Mouse (Mus musculus): ENCODE results near the gene Nip7. TPM values are rescaled to one million over a fixed set of nuclear protein-coding genes. Genes with fewer than 3 reads are reported as not detected.

Nip7 gene
- 169 and 189 TPM in 2 replicates for total RNA-seq (2012; rRNA removed)

DNA sequence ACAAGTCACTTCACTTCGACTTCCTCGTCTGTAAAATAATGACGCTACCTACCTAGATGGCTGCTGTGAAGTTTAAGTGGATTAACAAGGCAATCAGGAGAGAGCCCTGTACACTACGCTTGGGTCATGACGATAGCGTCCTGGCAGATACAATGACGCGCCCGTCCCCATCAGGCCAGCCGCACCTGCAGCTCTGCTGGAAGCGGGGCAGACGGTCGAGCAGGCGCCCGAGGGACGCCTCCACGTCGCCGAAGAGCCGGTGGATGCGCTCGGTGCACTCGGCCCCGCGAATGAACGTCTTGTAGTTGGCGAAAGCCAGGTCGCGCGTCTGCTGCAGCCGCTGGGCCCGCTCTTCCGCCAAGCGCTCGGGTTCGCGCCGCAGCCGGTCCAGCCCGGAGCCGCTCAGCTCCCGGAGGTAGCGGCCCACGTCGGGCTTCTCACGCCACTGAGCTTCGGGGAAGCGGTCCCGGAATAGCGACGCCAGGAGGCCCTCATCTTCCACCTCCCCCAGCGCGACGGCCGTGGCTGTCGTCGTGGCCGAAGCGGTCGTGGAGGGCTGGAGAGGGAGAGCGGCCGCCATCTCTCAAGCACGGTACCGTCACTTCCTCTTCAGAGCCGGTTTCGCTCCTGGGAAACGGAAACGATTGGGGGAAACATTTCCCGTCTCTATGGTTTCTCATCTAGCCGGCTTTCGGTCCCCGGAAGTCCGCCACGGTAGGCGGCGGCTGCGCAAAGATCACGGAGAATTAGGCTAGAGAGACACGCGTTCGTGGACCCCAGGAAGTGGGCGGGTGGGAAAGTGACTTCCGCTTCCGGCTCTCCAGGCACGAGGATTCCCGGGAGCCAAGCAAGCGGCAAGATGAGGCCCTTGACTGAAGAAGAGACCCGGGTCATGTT is at the start of gene Nip7, which contains the start of gene Cog8:
TSS of gene Nip7 (plus strand) at position 802 of the 897 bp plus-strand sequence.
TSS of gene Cog8 (minus strand) at position 614 of the 897 bp plus-strand sequence.
- peaks cover 2 to 7% of the 10 kb centered on the region in 2 experiments; a peak in 3 of 4 replicates for H3K4me1 ChIP-seq (ENCODE audit: control insufficient read depth in 2 of 2, insufficient read depth in 2 of 2, low read length in 2 of 2, poor library complexity in 1 of 2)
- H3K4me3 ChIP-seq (ENCODE audit: insufficient read depth in 1 of 2, low read depth in 1 of 2, low read length in 2 of 2, poor library complexity in 1 of 2, severe bottlenecking in 1 of 2), result peak within 1 kb of the TSS; percentile 86 to 91
- peak; percentile 97 for DNase-seq (ENCODE audit: low read depth, low spot score)
- TF ChIP-seq HCFC1 (IDR thresholded peaks at IDR 0.05; ENCODE audit: borderline replicate concordance, insufficient read depth, low read length) (peak; percentile 72), ZNF384 (IDR thresholded peaks at IDR 0.05; ENCODE audit: low read depth, low read length) (no peak), CHD2 (IDR thresholded peaks at IDR 0.05; ENCODE audit: low read depth, low read length) (no peak; the same call in 1 of the 2 replicates)
- peak within 1 kb of the TSS; percentile 63 for H3K27ac ChIP-seq (ENCODE audit: insufficient read depth, low read depth, low read length, poor library complexity, severe bottlenecking)
- no peaks in the 10 kb centered on the region for H3K9me3 ChIP-seq (ENCODE audit: control insufficient read depth, insufficient read depth, low read depth, low read length)
- H3K36me3 ChIP-seq (ENCODE audit: control insufficient read depth, insufficient read depth, low read length, poor library complexity, severe bottlenecking), result peaks cover 29% of the 10 kb centered on the region
- in situ Hi-C loops (cut with MboI; ENCODE audit: low sequenced_read_pairs in 2 of 2, unreplicated experiment in 2 of 2), result no loop called here
- H3K9ac ChIP-seq (ENCODE audit: insufficient read depth, low read depth, low read length, poor library complexity, severe bottlenecking), result peak within 1 kb of the TSS; percentile 95

DNA sequence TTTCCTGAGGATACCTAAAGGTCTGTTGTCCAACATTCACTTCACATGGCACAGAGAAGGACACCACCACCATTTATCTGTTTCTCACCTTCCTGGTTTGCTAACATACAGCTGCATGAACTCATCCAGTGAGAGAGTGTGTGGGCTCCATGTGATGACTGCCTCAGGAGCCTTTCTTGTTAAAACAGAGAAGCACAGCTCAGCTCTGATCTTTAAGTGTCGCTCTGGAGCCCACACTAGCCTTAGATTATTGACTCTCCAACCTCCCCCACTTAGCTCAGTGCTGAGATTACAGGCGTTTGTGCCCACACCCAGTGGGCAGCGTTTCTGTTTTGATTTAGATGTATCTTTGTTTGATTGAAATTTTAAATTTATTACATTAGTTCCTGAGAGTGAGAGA is 48.9 kb upstream of the Nip7 start:
- Histone ChIP-seq H3K4me3 (ENCODE audit: insufficient read depth in 1 of 2, low read depth in 1 of 2, low read length in 2 of 2, poor library complexity in 1 of 2, severe bottlenecking in 1 of 2) (no peak overlapping the region), H3K27ac (ENCODE audit: insufficient read depth, low read depth, low read length, poor library complexity, severe bottlenecking) (no peak overlapping the region), H3K4me1 (ENCODE audit: control insufficient read depth in 2 of 2, insufficient read depth in 2 of 2, low read length in 2 of 2, poor library complexity in 1 of 2) (no peaks in the 10 kb centered on the region), H3K9me3 (ENCODE audit: control insufficient read depth, insufficient read depth, low read depth, low read length) (no peaks in the 10 kb centered on the region), H3K9ac (ENCODE audit: insufficient read depth, low read depth, low read length, poor library complexity, severe bottlenecking) (no peak overlapping the region), H3K36me3 (ENCODE audit: control insufficient read depth, insufficient read depth, low read length, poor library complexity, severe bottlenecking) (peaks cover 45% of the 10 kb centered on the region)
- in situ Hi-C loops (cut with MboI; ENCODE audit: low sequenced_read_pairs in 2 of 2, unreplicated experiment in 2 of 2), result no loop called here
- DNase-seq (ENCODE audit: low read depth, low spot score), result no peak
- TF ChIP-seq CHD2 (IDR thresholded peaks at IDR 0.05; ENCODE audit: low read depth, low read length), result no peak
- TF ChIP-seq MAFK (IDR thresholded peaks at IDR 0.05; ENCODE audit: insufficient read depth, low read depth, low read length), result no peak
- no peak for TF ChIP-seq HCFC1 (IDR thresholded peaks at IDR 0.05; ENCODE audit: borderline replicate concordance, insufficient read depth, low read length)
- TF ChIP-seq ZNF384 (IDR thresholded peaks at IDR 0.05; ENCODE audit: low read depth, low read length), result no peak
- TF ChIP-seq ZC3H11A (IDR thresholded peaks at IDR 0.05; ENCODE audit: borderline replicate concordance, low read depth, low read length), result no peak

DNA sequence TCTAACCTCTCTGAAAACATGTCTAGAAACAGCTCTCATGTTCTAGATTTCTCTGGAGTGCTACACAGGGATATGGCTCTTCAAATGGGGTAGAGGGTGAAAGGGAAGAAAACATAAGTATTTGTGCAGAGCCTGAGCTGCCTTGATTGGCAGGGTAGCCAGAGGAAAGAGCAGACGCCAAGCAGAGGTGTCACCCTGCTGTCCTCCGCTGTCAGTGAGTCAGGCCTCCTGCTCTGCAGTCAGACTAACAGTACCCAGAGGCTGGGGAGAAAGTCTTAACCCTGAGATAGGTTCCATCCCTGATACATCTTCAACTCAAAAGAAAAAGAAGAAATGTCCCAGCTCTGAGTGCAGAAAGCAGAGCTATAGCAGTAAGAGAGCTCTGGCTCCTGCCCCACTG is 44.0 kb upstream of the Nip7 start:
- H3K9ac ChIP-seq (ENCODE audit: insufficient read depth, low read depth, low read length, poor library complexity, severe bottlenecking), result no peak overlapping the region
- no peak for TF ChIP-seq CHD2 (IDR thresholded peaks at IDR 0.05; ENCODE audit: low read depth, low read length)
- no peak for TF ChIP-seq ZC3H11A (IDR thresholded peaks at IDR 0.05; ENCODE audit: borderline replicate concordance, low read depth, low read length)
- TF ChIP-seq ZNF384 (IDR thresholded peaks at IDR 0.05; ENCODE audit: low read depth, low read length), result no peak
- no peak for TF ChIP-seq MAFK (IDR thresholded peaks at IDR 0.05; ENCODE audit: insufficient read depth, low read depth, low read length)
- no peak for TF ChIP-seq HCFC1 (IDR thresholded peaks at IDR 0.05; ENCODE audit: borderline replicate concordance, insufficient read depth, low read length)
- H3K4me1 ChIP-seq (ENCODE audit: control insufficient read depth in 2 of 2, insufficient read depth in 2 of 2, low read length in 2 of 2, poor library complexity in 1 of 2), result no peaks in the 10 kb centered on the region

DNA sequence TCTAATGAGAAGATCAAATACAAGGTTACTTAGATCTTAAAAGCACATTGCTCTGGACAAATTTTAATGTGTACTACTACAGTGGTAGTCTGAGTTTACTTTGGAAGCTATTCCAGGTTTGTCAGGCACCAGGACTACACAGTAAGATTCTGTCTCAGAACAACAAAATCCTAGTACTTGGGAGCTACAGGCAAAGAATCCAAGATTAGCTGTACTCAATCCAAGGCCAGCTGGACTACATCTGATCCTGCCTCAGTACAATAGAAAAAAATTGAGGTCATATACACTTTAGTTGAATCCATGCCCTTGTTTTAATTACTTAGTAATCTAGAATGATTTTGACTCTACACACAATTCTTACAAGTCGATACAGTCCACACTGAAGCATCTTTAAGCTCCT is 41.8 kb upstream of the Nip7 start:
- Histone ChIP-seq H3K9me3 (ENCODE audit: control insufficient read depth, insufficient read depth, low read depth, low read length) (no peaks in the 10 kb centered on the region), H3K36me3 (ENCODE audit: control insufficient read depth, insufficient read depth, low read length, poor library complexity, severe bottlenecking) (peaks cover 15% of the 10 kb centered on the region), H3K27ac (ENCODE audit: insufficient read depth, low read depth, low read length, poor library complexity, severe bottlenecking) (no peak overlapping the region), H3K9ac (ENCODE audit: insufficient read depth, low read depth, low read length, poor library complexity, severe bottlenecking) (no peak overlapping the region), H3K4me3 (ENCODE audit: insufficient read depth in 1 of 2, low read depth in 1 of 2, low read length in 2 of 2, poor library complexity in 1 of 2, severe bottlenecking in 1 of 2) (no peak overlapping the region), H3K4me1 (ENCODE audit: control insufficient read depth in 2 of 2, insufficient read depth in 2 of 2, low read length in 2 of 2, poor library complexity in 1 of 2) (no peaks in the 10 kb centered on the region)
- in situ Hi-C loops (cut with MboI; ENCODE audit: low sequenced_read_pairs in 2 of 2, unreplicated experiment in 2 of 2), result no loop called here
- no peak for DNase-seq (ENCODE audit: low read depth, low spot score)
- TF ChIP-seq ZNF384 (IDR thresholded peaks at IDR 0.05; ENCODE audit: low read depth, low read length), result no peak
- no peak for TF ChIP-seq CHD2 (IDR thresholded peaks at IDR 0.05; ENCODE audit: low read depth, low read length)
- TF ChIP-seq ZC3H11A (IDR thresholded peaks at IDR 0.05; ENCODE audit: borderline replicate concordance, low read depth, low read length), result no peak
- no peak for TF ChIP-seq HCFC1 (IDR thresholded peaks at IDR 0.05; ENCODE audit: borderline replicate concordance, insufficient read depth, low read length)
- no peak for TF ChIP-seq MAFK (IDR thresholded peaks at IDR 0.05; ENCODE audit: insufficient read depth, low read depth, low read length)

More for the DNA sequence above, 44.0 kb upstream of the Nip7 start:
- Histone ChIP-seq H3K4me3 (ENCODE audit: insufficient read depth in 1 of 2, low read depth in 1 of 2, low read length in 2 of 2, poor library complexity in 1 of 2, severe bottlenecking in 1 of 2) (no peak overlapping the region), H3K9me3 (ENCODE audit: control insufficient read depth, insufficient read depth, low read depth, low read length) (no peaks in the 10 kb centered on the region), H3K27ac (ENCODE audit: insufficient read depth, low read depth, low read length, poor library complexity, severe bottlenecking) (no peak overlapping the region), H3K36me3 (ENCODE audit: control insufficient read depth, insufficient read depth, low read length, poor library complexity, severe bottlenecking) (peaks cover 30% of the 10 kb centered on the region)
- in situ Hi-C loops (cut with MboI; ENCODE audit: low sequenced_read_pairs in 2 of 2, unreplicated experiment in 2 of 2), result no loop called here
- DNase-seq (ENCODE audit: low read depth, low spot score), result no peak
